ENCODE assay signal across 22 mouse cellular contexts in genomic region chr9:32238899-32239298, GRCm38 (mm10).
"Had no signal": no experiment of that assay in that cellular context is flagged by ENCODE, and none has a peak within 500 bp of the region (broad histone marks: within the 10 kb centered on the region; RNA-seq: fewer than 3 reads in every experiment).

No protein-coding gene starts in this region.

- H3K4me3 ChIP-seq: limb, embryonic 10.5 days; limb, embryonic 13.5 days; liver, embryonic 13.5 days; midbrain, embryonic 12.5 days; midbrain, embryonic 15.5 days; neural tube, embryonic 12.5 days; neural tube, embryonic 15.5 days had no signal

- H3K9ac ChIP-seq: limb, embryonic 13.5 days; liver, embryonic 13.5 days; lung, embryonic 14.5 days; midbrain, embryonic 12.5 days; midbrain, embryonic 15.5 days; neural tube, embryonic 12.5 days; neural tube, embryonic 15.5 days had no signal

- H3K27ac ChIP-seq: hindbrain, postnatal 0 days; limb, embryonic 10.5 days; limb, embryonic 13.5 days; liver, embryonic 13.5 days; macrophage; midbrain, embryonic 12.5 days; midbrain, embryonic 15.5 days; neural tube, embryonic 12.5 days; neural tube, embryonic 15.5 days had no signal

- DNase-seq: kidney, adult 8-10 months; kidney, postnatal 36 days; liver; liver, embryonic 13.5 days; lung, embryonic 14.5 days; right cerebral cortex, adult 18-20 months; right cerebral cortex, postnatal 14 days; right cerebral cortex, postnatal 4 days; spleen, adult 18-20 months; thymus, adult 2 months; thymus, postnatal 14 days; thymus, postnatal 4 days had no signal

- H3K4me1 ChIP-seq: limb, embryonic 10.5 days; limb, embryonic 13.5 days; midbrain, embryonic 12.5 days; midbrain, embryonic 15.5 days; neural tube, embryonic 12.5 days; neural tube, embryonic 15.5 days had no signal

- H3K27me3 ChIP-seq: limb, embryonic 13.5 days; liver, embryonic 13.5 days; midbrain, embryonic 12.5 days; midbrain, embryonic 15.5 days; neural tube, embryonic 12.5 days; neural tube, embryonic 15.5 days had no signal

- H3K36me3 ChIP-seq: liver, embryonic 13.5 days; midbrain, embryonic 15.5 days had no signal

- ATAC-seq: hindbrain, postnatal 0 days; inflammation-experienced regulatory T-cells, adult 6 months; lung, postnatal 0 days; midbrain, embryonic 15.5 days had no signal

- H3K4me2 ChIP-seq: limb, embryonic 13.5 days; liver, embryonic 13.5 days; lung, embryonic 14.5 days; midbrain, embryonic 12.5 days; midbrain, embryonic 15.5 days; neural tube, embryonic 12.5 days; neural tube, embryonic 15.5 days had no signal

- H3K9me3 ChIP-seq: limb, embryonic 10.5 days; limb, embryonic 13.5 days; liver, embryonic 13.5 days; midbrain, embryonic 12.5 days; midbrain, embryonic 15.5 days; neural tube, embryonic 12.5 days; neural tube, embryonic 15.5 days had no signal
